Mouse (Mus musculus): ENCODE measurements at regions not wholly inside any gene's neighbourhood (a gene's known extent, or its start where the extent isn't known, plus 50 kb on each side); places are given as distances from the start of the nearest gene placed in this dataset.

DNA sequence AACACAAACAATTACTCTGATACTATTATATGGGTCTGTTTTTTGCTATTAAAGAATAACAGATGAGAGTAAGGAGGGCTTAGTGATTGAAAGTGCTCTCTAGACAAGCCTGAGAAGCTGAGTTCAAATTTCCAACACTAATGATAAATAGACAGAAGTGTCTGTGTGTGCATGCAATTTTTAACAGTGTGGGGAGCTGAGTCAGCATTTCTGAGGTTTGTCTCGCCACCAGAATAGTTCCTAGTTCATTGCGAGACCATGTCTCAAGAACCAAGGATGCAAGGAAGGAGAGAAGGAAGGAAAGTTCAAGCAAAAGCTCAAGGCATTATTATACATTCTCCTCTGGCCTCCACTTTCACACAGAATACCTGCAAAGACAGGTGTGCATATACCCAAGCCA, 259.7 kb upstream of the Dmac1 start:
- Histone ChIP-seq H3K27ac (replicated peaks) (no peak overlapping the region), H3K9me3 (no peaks in the 10 kb centered on the region), H3K36me3 (no peaks in the 10 kb centered on the region), H3K4me1 (no peaks in the 10 kb centered on the region), H3K4me2 (replicated peaks) (no peak overlapping the region), H3K4me3 (no peak overlapping the region), H3K9ac (replicated peaks) (no peak overlapping the region), H3K27me3 (no peaks in the 10 kb centered on the region)
- ATAC-seq (ENCODE audit: low FRiP score, low read depth) = no peak
- 84% methylated on average over 2 of the region's 2 CpGs for WGBS

- Histone ChIP-seq H3K9ac (replicated peaks) (no peak overlapping the region), H3K36me3 (no peaks in the 10 kb centered on the region), H3K4me2 (replicated peaks) (no peak overlapping the region), H3K27ac (replicated peaks) (no peak overlapping the region), H3K27me3 (no peaks in the 10 kb centered on the region), H3K4me3 (no peak overlapping the region), H3K9me3 (no peaks in the 10 kb centered on the region), H3K4me1 (no peaks in the 10 kb centered on the region)
- no peak for ATAC-seq (ENCODE audit: low FRiP score, low read depth)
- WGBS = 94% methylated on average over 7 of the region's 7 CpGs
Observed at GRCm38 (mm10) chr4:75535067-75535466, 257.0 kb upstream of the Dmac1 start.

GRCm38 (mm10) chr4:75529607-75530006, 251.5 kb upstream of the Dmac1 start:
- Histone ChIP-seq H3K27me3 (no peaks in the 10 kb centered on the region), H3K4me2 (replicated peaks) (no peak overlapping the region), H3K27ac (replicated peaks) (no peak overlapping the region), H3K9me3 (no peaks in the 10 kb centered on the region), H3K9ac (replicated peaks) (no peak overlapping the region), H3K36me3 (no peaks in the 10 kb centered on the region), H3K4me1 (no peaks in the 10 kb centered on the region), H3K4me3 (no peak overlapping the region)
- WGBS = 83% methylated on average over 2 of the region's 2 CpGs
- ATAC-seq (ENCODE audit: low FRiP score, low read depth) = no peak

DNA sequence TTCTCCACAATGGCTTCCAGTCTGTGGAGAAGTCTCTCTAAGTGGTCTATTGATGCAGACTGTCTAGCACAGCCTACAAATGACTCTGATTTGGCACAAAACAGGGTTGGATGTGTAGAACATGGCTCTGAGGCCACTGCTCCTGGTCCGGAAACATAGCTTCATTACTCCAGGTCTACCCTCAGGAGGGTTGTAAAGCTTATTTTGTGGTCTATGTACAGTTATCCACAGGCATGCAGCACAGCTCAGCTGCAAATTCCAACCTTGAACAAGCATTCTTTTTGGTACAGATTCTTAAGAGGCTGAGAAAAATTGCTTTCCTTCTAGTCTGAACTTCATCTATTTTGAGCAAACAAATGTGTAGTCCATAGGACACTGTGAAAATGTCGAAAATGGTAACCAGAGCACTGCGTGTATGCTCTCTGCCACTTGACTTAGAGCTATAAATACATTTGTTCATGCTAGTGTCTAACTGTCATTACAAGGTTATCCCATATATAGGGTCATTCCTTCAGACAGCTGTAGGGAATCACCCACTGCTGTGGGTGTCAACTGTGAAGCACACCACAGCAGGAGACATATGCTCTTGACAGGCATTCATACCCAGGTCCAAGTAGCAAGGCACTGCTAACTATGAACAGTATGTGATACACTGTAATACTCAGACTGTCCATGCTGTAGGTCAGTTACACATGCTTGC, 239.5 kb upstream of the Dmac1 start:
- ATAC-seq (ENCODE audit: low FRiP score, low read depth) = no peak
- Histone ChIP-seq H3K9ac (replicated peaks) (no peak overlapping the region), H3K4me2 (replicated peaks) (no peak overlapping the region), H3K27ac (replicated peaks) (no peak overlapping the region), H3K27me3 (no peaks in the 10 kb centered on the region), H3K4me1 (no peaks in the 10 kb centered on the region), H3K9me3 (no peaks in the 10 kb centered on the region), H3K36me3 (no peaks in the 10 kb centered on the region), H3K4me3 (no peak overlapping the region)
- WGBS = 91% methylated on average over 3 of the region's 3 CpGs

All from midbrain, embryonic 12.5 days (tissue).